Mouse (Mus musculus) lung, postnatal 25 days (tissue): ENCODE results near the gene Sipa1l3.
A peak's percentile ranks its signal among the peaks of the same experiment; 100 is the strongest.

ENCODE experiments used
- DNase-seq: peaks from one replicate; pipeline ENCODE4 v3.0.0; 2022; ENCODE audit warnings: low spot score

Gene Sipa1l3

GRCm38 (mm10) chr7:29305263-29305988, 213.0 kb downstream of the Sipa1l3 start:
- DNase-seq = no peak

DNA sequence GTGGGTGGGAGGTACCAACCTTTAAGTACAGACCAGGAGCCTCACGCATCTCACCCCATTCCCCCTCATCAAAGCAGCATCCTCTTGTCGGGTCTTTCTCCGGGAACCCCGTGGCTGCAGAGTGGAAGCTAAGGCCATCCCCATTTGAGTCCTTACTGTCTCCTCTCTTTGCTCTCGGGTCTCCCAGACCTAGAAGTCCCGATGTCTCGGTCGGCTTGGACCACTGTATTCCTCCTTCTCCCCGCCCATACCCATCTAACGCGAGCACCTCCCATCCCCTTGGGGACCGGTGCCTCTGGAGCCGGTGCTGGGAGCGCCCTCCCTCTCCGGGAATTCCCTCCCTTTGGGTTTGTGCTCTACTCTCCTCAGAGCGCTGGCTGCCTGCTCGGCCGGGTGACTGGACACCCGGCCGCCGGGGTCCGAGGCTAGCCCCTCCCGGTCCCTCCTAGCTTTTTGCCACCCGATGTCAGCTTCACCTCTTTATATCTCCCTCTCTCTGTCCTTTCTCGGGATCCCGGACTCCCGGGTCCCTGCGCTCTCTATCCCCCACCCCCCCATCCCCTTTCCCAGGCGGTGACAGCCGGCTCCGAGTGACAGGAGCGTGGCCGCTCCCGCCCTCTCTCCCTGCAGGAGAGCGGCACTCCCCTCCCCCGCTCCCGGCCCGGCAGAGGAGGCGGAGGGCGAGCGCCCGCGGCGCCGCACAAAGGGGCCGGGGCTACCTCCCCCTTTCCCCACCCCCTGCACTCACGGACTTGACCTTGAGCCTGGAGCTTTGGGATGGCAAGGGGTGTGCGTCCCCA, 213.8 kb downstream of the Sipa1l3 start:
- no peak for DNase-seq

- DNase-seq = peak; percentile 69
Measured at GRCm38 (mm10) chr7:29303738-29304462, 214.5 kb downstream of the Sipa1l3 start, which contains the start of gene Dpf1. Dpf1 (plus strand) TSS chr7:29303951.

- no peak for DNase-seq
Measured at GRCm38 (mm10) chr7:29302641-29303040, 215.8 kb downstream of the Sipa1l3 start.

DNA sequence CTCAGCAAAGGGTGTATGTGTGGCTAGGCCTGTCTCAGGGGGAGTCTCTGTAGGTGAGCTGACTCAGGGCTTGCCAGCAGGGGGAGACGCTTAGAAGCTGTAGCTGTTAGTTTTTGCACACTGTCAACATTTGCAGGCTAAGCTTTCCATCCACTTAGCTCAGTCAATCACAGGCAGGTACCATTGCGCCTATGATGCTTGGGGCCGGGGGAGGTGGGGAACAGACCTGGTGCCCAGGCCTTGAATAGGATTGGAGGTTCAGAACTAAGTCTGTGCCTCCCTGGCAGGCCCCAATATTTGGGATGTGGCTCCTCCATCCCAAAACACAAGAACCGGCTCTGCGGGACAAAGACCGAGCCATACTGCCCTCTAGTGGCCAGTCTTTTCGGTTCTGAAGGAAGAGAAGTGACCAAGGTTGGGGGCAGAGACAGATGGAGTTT, 217.3 kb downstream of the Sipa1l3 start:
- peak; percentile 55 for DNase-seq

GRCm38 (mm10) chr7:29296998-29297397, 221.4 kb downstream of the Sipa1l3 start:
- peak; percentile 83 for DNase-seq

DNA sequence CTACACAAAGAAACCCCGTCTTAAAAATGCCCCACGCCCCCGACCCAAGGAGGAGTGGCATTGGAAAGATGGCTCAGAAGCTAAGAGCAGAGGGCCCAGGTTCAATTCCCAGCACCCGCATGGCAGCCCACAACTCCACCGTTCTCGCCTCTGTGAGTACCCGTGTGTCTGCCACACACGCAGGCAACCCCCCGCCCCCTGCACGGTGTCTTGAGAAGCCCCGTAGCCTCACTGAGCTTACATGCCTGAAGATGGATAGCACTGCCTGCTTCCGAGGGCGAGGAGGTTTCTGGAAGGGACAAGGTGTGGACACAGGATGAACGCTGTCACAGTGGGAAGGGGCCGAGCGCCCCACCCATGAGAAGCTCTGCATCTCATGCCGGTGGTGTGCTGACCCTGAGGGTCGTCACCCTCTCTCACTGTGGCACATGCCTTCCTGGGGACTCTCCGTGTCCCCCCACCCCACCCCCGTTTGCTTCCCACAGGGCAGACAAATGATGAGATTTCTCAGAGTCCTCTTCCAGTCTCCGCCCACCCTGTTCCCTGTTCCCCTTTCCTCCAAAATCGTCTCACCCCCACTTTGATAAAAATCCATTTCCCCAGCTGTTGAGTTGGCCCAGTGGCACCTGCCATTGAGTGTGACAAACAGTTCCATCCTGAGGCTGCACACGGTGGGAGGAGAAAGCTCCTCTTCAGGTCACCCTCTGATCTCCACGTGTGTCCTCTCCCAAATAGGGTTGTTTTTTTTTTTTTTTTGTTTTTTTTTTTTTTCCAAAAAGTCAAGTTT, 222.4 kb downstream of the Sipa1l3 start:
- no peak for DNase-seq

GRCm38 (mm10) chr7:29294111-29294761, 224.2 kb downstream of the Sipa1l3 start:
- DNase-seq = no peak

DNA sequence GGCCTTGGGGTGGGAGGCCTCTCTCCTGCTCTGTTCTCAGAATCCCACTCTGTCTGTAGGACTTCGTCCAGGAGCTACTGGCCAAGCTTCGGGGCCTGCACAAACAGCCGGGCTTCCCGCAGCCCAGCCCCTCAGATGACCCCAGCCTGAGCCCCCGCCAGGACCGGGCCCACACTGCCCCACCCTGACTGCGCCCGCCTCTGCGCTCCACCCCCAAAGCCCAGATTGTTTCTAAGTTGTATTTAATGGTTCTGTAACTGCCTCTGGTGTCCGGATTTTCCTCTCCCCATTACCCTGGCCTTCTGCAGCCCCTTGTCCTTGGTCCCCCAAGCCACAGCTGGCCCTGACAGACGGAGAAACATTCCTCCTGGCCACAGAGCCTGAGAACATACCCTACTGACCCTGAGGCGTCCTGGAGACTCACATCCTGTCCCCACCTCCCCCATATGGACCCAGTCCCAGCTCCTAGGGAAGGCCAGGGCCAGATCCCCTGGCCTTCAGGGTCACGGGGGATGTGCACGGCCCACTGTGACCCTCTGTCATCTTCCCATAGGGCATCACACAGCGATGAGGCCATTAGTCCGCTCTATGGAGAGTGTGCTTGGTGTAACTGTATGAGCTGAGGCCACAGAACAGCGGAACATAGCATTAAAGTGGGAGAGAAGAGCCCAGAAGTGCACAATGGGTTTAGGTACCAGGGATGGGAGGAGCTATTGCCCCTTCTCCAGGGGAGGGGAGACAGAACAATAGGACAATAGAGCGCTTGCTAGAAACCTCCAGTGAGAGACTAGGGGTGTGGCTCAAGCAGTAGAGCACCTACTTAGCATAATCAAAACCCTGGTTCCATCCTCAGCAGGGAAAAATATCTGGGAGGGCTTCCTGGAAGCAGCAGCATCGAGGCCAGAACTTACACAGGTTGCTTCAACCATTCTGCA, 225.0 kb downstream of the Sipa1l3 start:
- DNase-seq = peak; percentile 71

- peak; percentile 44 for DNase-seq
Measured at GRCm38 (mm10) chr7:29292458-29293098, 225.9 kb downstream of the Sipa1l3 start.

GRCm38 (mm10) chr7:29291616-29292457, 226.6 kb downstream of the Sipa1l3 start:
- no peak for DNase-seq

DNA sequence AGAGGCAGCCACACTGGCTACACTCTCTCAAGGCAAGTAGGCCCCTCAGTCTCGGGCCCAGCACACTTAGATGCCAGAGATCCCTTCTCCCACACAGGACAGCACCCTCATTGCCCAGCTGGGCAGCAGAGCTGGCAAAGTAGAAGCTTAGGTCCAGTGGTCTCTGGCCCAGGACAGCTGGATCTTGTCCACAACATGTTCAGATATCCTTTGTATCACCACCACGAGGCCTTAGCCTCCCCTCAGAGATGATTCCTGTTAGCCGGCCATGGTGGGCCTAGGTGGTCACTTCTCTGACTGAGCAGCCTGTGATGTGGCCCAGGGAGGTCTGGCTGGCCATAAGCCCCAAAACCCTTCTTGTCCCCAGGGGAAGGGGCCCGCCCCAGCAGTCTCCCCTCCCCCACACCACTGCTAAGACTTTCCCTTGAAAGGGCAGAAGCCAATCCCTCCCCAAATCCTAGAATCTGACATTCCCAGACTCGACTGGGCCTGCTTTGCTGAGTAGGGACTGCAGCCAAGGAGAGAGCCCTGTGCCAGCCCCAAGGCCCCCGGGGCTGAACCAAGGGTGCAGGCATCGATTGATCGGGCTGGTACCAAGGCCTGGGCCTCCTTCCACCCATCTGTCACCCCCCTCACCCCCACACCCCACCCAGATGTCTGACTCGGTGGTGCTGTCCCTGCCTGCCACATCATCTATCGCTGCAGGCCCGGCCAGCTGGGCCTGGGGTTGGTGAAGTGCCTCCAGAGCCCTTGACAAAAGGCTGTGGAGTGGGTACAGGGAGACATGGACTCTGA, 227.6 kb downstream of the Sipa1l3 start:
- DNase-seq = no peak

- peak; percentile 73 for DNase-seq
Measured at GRCm38 (mm10) chr7:29289856-29290255, 228.6 kb downstream of the Sipa1l3 start.

- peak; percentile 70 for DNase-seq
Measured at GRCm38 (mm10) chr7:29288942-29289638, 229.4 kb downstream of the Sipa1l3 start, which contains the start of gene Ppp1r14a. Ppp1r14a (plus strand) TSS chr7:29289308.

DNA sequence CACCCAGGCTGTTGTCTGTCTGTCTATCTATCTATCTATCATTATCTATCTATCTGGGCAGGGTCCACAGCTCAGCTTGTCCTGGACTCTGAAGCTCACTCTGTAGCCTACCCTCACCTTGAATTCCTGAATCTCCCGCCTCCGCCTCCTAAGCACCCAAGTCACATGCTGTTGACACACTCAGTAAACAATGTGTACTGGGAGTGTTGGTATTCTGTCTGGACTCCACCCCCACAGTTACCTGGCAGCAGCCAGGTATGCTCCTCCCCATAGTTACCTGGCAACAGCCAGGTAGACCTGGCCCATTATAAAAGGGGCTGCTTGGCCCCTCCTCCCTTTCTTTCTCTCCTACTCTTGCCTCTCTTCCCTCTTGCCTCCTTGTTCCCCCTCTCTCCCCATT, 230.4 kb downstream of the Sipa1l3 start:
- DNase-seq = peak; percentile 62

GRCm38 (mm10) chr7:29287481-29287880, 231.0 kb downstream of the Sipa1l3 start:
- DNase-seq = no peak

DNA sequence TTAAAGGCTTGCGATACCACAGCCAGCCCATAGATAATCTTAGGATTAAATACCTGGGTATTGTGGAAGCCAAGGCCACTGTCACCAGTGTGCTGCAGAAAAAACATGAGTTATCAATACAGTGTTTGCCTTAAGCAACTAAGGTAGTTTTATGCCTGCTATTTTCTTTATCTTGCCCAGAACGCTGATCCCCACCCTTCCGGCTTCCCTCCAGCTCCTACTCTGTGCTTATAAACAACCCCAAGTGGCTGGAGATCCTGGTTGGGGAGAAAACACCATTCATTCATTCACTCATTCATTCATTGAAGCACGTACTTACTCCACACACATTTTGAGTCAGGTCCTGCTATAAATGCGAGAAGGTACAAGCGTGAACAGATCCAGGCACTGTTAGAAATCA, 233.9 kb downstream of the Sipa1l3 start:
- DNase-seq = no peak
